Mouse (Mus musculus) MEL (cell line): ENCODE results near the gene Dok4.

Experiments
- CTCF ChIP-seq, 3 experiments: IDR thresholded peaks in 2 of 3; conservative IDR thresholded peaks in 1 of 3; 2 replicates each; pipeline ENCODE4 v1.5.1; 2011 to 2012; ENCODE audit warnings: low read length in 3 of 3, low read depth in 2 of 3, mild to moderate bottlenecking in 2 of 3, improper control_type of control experiment in 1 of 3, inconsistent platforms in 1 of 3, mixed read lengths in 1 of 3, moderate library complexity in 1 of 3; ENCODE audit not compliant: control insufficient read depth in 1 of 3, insufficient read depth in 1 of 3, poor library complexity in 1 of 3, severe bottlenecking in 1 of 3
- EP300 ChIP-seq, 2 experiments: IDR thresholded peaks; 2 replicates each; pipeline ENCODE4 v1.6.1; 2011; ENCODE audit warnings: improper control_type of control experiment in 2 of 2, low read length in 2 of 2, low read depth in 1 of 2, mild to moderate bottlenecking in 1 of 2
- POLR2A ChIP-seq, 2 experiments: IDR thresholded peaks; 2 replicates each; pipeline ENCODE4 v1.6.1; 2011 to 2012; ENCODE audit warnings: low read length in 2 of 2, mild to moderate bottlenecking in 2 of 2, control low read depth in 1 of 2, improper control_type of control experiment in 1 of 2, low read depth in 1 of 2, moderate library complexity in 1 of 2; ENCODE audit not compliant: control insufficient read depth in 1 of 2, insufficient read depth in 1 of 2, poor library complexity in 1 of 2
- UBTF ChIP-seq: IDR thresholded peaks from 2 replicates; pipeline ENCODE4 v1.6.1; 2012; ENCODE audit warnings: low read depth, mild to moderate bottlenecking, inconsistent platforms, low read length, improper control_type of control experiment, moderate library complexity, borderline replicate concordance; ENCODE audit not compliant: insufficient read depth

DNA sequence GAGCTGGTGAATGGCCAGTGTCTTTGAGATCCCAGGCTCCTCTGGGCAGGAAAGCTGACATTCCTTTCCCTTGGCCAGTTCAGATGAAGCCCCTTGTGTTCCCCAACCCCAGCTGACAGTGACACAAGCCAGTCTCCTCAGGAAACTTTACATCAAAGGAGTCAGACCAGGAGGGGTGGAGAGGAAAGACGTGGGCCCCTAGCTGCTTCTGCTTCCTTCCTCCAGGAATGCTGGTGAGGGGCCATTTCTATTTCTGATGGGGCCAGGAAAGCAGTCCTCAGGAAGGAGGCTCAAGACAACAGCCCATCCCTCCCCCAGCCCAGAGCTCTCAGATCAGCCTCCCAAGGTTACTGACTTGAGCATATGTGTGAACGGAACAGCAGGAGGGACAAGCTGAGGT, 16.8 kb upstream of the Dok4 start:
- TF ChIP-seq EP300 (IDR thresholded peaks at IDR 0.05; ENCODE audit: low read depth in 1 of 2, low read length in 2 of 2) (no peak), POLR2A (IDR thresholded peaks at IDR 0.05; ENCODE audit: control insufficient read depth in 1 of 2, insufficient read depth in 1 of 2, low read depth in 1 of 2, low read length in 2 of 2, poor library complexity in 1 of 2) (no peak), UBTF (no peak), CTCF (IDR thresholded peaks at IDR 0.05 in 2 of 3, conservative IDR thresholded peaks at IDR 0.05 in 1 of 3; ENCODE audit: control insufficient read depth in 1 of 3, insufficient read depth in 1 of 3, low read depth in 2 of 3, low read length in 3 of 3, poor library complexity in 1 of 3, severe bottlenecking in 1 of 3) (no peak)
